Mouse (Mus musculus) stomach, adult 2 months (tissue): ENCODE data around the gene Rasgrp1. TPM values are rescaled to one million over a fixed set of nuclear protein-coding genes. Genes with fewer than 3 reads are reported as not detected.

Experiments used
- polyA plus RNA-seq: library from polyadenylated mRNA; depleted of rRNA; stranded (reverse); fragments of >200 nt; gene quantifications from 2 replicates; pipeline ENCODE4 v1.2.3, GENCODE M21; 2012; rRNA removed

The Rasgrp1 gene
- 0.93 and 1.2 TPM in 2 replicates for polyA plus RNA-seq

DNA sequence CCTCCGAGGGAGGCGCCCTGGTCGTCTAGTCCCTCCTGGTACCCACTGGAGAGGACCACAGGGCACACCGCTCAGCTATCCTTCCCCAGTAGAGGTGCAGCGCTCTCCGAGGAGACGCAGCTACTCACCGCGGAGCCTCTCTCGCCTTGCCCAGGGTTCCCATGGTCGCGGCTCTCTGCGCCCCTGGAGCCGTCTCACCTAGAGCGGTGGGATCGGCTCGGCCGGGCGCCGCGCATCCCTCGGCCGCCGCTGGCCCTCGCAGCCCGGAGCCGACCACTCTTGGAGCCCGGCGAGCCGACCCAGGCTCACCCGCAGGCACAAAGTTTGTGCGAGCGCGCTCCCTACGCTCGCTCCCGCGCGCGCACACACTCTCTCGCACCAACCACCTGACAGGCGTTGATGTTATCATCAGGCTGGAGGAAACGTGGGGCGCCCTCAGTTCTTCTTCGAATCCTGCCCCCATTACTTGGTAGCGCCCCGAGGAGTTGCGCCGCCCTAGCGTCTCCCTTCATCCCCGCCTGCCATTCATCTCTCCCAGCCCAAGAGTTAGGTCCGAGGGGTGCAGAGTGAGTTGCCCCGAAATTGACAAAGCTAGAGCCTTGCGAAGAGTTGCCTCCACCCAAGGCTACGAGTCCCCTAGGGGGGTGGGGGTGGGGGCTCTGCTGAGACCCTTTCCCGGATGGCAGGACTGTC is at the start of gene Rasgrp1:
TSS of gene Rasgrp1 (minus strand) at position 455 of the 693 bp plus-strand sequence.

DNA sequence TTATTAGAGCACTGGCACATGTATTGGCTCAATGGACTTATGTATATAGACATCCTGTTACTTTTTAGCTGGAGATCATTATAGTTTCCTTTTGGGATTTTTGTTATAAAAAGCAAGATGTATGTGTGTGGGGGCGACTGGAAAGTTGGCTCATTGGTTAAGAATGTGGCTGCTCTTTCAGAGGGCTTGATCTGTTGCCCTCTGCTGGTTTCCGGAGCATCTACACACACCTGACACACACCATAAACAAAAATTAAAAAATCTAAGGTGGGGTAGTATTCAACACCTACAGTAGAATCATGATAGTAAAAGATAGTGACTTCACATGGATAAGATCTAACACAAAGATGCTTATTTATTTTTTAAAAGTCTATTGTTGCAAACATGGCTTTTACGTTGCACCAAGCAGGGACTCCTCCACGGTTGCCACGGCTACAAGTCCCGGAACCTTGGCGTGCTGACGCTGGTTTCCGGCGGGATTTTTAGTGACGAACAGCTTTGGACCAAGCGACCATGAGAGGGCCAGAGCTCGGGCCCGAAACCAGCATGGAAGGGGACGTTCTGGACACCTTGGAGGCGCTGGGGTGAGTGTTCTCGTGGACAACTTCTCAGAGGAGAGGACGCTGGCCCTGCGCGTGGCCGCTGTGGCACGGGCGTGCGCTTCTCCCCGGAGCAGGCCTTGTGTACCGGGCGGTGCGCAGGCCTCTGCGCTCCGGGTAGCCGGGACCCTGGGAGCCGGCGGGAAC is 93.4 kb downstream of the Rasgrp1 start, which contains the start of gene Fam98b:
TSS of gene Fam98b (plus strand) at position 485 of the 746 bp plus-strand sequence.

Other genes starting within 250 kb of the Rasgrp1 start
- 1.4 and 1.6 TPM in 2 replicates for gene Spred1, start 221.6 kb downstream of the Rasgrp1 start, polyA plus RNA-seq
- 0.30 and 1.2 TPM in 2 replicates for gene Fam98b, start 93.3 kb downstream of the Rasgrp1 start, polyA plus RNA-seq